Mouse (Mus musculus) gastrocnemius, adult 18-20 months (tissue): ENCODE data around the gene Tpcn1. TPM values are rescaled to one million over a fixed set of nuclear protein-coding genes. Genes with fewer than 3 reads are reported as not detected.

Source experiments
- DNase-seq: peaks from one replicate; pipeline ENCODE4 v3.0.0; 2021; ENCODE audit warnings: low spot score
- total RNA-seq, 2 experiments: library from RNA; stranded (reverse); gene quantifications; 2 replicates each; pipeline ENCODE4 v1.2.3; 2021

Gene Tpcn1
- total RNA-seq, 2 experiments from 2014 or later, result 38.9 to 42.9 TPM

DNA sequence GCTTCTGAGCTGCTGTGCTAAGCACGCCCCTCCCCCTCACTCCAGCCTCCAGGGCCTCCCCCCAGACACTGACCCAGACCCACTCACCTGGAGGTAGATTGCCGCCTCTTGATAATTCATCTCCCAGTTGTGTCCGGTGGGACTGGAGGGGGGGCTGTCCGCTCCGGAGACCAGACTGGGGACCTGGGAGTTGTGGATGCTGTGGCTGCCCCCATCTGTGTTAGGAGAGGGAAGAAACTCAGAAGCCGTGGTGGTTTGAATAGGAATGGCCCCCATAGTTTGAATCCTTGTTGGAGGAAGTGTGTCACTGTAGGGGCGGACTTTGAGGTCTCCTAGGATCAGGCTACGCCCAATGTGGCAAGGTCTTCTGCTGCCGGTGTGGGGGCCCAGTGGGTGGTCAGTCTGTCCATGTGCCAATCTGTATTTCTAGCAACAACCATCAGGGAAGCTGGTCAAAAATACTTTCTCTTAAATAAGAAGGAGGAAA, 28.3 kb downstream of the Tpcn1 start:
- no peak for DNase-seq

DNA sequence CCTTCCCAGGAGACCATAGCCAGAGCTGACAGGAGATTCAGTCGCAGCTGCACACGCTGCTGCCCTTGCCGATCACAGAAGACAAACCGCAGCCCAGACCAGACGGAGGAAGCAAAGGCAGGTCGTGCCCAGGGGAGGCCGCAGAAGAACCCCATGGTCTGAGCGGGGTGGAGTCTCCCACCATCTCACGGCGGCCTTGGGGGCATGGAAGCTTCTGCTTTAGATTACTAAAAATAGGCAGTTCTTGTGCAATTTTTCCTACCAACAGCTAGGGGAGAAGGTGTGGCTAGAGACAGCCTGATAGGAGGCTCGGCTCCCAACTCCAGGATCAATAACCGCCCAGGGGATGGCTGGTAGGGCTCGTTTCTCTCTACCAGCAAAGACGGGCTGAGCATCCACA, 29.7 kb downstream of the Tpcn1 start:
- DNase-seq, result no peak

DNA sequence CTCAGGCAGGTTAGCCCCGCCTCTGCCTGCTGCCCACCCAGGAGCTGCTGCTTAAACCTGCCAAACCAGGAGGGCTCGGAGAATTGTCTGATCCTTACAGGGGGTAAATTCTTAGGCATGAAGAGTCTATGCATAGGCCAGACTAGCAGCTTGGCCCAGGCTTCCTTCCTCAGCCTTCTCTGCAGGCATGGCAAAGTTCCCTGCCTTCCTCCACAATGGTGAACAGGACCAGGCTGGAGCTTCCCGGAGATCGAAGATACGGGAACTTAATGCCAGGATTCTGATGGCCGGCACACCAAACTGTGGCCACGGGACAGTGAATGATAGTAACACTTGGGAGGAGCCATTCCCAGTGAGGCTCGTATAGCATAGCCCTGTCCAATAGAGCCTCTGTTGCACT, 30.4 kb downstream of the Tpcn1 start:
- no peak for DNase-seq

DNA sequence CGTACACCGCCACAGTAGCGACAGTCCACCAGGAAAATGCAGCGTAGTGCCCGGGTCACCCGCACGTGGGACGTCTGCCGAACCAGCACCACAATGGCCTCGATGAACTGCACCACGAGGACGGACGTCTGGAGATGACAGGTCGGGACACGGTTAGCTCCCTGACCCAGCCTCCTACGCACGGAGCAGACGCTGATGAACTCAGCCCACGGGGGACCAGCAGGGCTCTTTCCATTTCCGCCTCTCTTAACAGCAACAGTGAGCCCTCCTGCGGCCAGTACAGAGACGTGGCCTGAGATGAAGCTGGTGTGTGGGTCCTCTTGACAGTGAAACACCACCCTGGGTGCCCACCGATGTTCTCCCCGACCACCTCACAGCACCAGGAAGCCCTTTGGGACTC, 32.6 kb downstream of the Tpcn1 start:
- no peak for DNase-seq

DNA sequence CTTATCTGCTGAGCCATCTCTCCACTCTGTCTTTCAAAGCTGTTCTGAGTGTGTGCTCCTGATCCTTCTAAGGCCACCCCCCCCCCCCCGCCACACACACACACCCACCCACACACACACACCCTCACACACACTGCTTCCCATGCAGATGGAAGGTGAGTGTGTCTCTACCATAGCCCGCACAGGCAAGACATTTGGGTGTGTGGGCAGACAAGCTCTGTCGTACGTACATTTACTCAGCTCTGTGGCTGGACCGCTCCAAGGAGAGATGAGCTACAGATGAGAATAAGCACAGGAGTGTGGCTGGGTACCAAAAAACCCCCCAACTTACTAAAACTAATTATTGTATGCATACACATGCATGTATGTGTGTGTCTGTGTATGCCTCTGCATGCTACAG, 37.8 kb downstream of the Tpcn1 start:
- DNase-seq, result no peak

DNA sequence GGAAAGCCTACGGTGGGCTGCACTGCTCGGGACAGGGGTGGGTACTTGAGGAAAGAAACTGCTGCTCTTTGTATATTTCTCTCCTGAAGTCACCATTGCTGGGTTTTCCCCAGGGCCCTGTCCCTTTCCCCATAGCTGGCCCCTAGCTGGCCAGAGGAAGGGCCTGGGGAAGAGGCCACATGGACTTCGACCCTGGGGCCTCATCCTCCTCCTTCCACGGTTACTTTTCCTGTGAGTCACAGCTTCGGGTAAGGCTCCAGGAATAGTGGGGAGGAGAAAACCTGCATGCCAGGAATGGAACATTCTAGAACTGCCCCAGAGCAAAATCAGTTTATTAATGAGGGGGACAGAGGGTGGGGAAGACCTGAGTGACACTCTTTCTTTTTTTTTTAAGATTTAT, 38.3 kb downstream of the Tpcn1 start:
- DNase-seq, result no peak

DNA sequence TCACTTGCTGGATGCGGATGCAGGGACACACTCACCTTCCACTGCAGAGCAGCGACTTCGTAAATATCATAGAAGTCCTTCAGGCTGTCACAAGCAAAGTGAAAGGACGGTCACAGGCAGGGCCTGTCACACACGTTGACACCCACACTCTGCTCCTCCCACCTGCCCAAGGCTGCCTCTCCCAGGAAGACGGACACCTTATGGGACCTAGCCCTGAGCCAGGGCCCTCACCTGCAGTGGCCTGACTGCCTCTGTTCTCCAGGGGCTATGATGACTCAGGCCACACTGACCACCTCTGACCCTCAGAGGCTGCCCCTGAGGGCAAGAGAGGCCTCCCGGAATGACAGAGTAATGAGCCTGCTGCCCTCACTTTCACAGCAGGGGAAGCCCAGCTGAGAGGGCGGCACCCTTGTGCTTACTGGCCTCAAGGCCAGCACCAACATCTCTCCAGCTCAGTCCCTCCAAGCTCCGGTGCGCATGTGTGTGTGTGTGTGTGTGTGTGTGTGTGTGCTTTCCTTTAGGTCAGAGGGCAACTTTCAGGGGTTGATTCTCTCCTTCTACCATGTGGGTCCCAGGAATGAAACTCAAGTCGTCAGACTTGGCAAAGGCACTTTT, 40.1 kb downstream of the Tpcn1 start:
- no peak for DNase-seq

DNA sequence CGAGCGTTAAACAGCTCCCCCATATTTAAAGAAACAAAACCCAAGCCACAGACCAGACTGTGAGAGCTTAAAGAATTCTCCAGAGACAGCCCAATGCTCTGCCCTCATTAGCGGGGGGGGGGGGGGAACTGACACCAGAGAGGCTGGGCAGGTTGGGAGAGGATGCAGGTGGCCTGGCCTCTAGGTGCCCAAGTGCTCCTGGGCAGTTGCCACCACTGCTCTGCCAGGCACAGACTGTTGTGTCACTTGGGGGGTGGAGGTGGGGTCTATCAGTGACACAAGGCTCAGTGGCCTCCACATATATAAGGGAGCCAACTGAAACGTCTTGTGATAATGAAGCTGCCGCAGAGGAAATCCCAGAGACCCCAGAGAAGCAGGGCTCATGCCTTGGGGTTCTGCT, 51.8 kb downstream of the Tpcn1 start:
- no peak for DNase-seq

DNA sequence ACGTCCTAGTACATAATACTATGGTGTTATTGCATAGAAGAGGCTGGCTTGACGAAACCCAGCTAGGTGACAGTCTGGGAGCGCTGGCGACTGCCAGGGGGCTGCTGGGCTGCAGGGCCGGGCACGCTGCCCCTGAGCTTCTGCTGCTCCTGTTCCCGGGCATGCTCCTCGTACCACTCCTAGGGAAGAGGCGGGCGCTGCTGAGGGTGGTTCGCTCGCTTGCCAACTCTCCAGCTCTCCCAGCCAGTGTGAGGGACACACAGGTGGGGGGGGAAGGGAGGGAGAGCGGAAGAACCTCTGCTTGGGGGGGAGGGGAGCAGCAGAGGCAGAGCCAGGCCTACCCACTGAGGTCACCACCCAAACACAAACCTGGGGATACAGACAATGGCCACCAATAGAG, 52.4 kb downstream of the Tpcn1 start:
- DNase-seq, result no peak

DNA sequence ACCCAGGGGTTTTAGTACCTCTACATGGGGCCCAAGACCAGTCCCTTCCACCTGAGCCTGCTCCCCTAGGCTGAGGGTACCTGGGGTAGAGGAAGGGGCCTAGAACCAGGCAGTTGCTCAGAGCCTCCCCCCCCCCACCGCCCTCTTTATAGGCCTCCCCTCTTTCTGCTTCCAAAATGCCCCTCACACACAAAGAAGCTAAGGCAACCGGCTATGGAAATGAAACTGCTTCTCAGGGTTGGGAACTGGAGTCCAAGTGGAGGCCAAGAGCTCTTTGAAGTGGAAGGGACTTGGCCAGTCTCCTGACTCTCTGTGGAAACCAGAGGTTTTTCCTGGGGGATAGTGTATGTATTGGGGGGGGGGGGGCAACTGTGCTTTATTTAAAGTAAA, 53.8 kb downstream of the Tpcn1 start:
- no peak for DNase-seq

DNA sequence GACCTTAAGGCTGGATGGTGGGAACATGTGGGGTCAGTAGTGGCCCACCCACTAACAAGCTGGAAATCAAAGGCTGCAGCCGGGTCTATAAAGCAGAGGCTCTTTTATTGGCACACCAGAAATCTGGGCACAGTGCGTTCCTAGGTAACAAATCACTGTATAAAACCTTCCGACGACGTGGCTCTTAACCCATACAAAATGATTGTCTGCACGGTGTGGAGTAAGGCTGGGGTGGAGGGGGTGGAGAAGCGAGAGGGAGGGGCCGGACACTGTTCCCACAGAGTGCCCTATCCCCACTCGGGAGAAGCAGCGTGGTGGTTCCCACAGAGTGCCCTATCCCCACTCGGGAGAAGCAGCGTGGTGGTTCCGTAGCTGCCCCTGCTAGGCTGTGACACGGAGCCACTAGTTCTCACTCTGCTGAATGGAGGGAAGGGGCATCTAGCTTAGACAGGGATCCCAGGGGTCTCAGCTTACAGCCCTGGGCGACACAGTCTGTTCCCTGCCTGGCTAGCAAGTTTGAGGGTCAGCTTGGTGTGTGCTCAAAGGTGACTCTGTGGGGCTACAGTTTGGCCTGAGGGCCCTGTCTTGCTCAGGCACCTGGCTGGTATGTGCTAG, 54.3 kb downstream of the Tpcn1 start:
- no peak for DNase-seq

DNA sequence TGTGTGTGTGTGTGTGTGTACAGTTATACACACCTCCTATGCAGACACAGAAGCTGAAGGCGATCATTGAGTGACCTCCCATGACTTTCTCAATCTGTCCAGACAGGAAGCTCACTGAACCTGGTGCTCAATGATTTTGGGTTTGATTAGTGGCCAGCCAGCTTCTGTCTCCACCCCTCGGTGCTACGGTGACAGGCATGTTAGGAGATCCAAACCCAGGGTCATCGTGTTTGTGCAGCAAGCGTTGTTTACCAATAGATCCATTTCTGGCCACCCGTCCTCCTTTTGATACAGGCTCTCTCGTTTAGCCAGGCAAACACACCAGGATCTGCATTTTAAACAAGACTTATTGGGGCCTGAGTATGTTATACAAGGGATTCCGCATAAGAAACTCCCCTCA, 56.8 kb downstream of the Tpcn1 start:
- no peak for DNase-seq

DNA sequence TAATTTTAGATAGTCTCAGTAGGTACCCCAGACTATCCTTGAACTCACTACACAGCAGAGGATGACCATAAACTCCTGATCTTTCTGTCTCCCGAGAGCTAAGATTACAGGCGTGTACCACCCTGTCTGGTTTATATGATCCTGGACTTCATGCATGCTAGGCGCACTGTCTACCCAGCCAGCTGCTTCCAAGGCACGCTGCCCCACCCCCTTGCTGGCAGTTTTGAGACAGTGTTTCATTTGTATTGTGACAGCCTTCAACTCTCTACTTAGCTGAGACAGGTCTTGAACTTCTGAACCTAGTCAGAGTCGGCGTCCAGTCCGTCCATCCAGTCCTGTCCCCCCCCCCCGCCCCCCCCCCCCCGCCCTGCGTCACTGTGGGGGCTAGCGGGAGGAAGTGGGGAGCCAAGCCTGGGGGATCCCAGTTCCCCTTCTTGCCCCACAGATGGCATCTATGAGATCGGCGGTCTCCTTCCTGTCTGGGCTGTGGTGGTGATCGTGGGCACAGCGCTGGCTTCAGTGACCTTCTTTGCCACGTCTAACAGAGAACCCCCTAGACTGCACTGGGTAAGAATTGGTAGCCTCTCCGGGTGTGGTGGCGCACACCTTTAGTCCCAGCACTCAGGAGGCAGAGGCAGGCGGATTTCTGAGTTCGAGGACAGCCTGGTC, 61.0 kb downstream of the Tpcn1 start:
- DNase-seq, result no peak

DNA sequence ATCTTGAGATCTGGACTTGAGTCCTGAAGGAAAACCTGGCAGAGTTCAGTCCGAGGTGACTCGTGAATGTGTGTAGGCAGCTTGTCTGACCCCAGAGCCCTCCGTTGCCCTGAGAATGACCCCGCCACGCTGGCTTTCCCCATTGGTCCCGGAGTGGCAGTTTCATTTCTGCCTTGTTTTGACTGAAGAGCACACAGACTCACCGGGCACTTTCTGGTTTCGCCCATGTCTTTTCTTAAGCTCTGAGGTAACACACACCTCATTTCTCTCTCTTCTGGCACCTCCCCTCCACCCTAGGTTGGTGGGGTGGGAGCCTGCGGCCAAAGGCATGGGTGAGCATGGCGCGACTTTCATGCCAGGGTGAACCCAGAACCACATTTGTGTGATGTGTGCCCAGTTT, 62.2 kb downstream of the Tpcn1 start:
- DNase-seq, result no peak

DNA sequence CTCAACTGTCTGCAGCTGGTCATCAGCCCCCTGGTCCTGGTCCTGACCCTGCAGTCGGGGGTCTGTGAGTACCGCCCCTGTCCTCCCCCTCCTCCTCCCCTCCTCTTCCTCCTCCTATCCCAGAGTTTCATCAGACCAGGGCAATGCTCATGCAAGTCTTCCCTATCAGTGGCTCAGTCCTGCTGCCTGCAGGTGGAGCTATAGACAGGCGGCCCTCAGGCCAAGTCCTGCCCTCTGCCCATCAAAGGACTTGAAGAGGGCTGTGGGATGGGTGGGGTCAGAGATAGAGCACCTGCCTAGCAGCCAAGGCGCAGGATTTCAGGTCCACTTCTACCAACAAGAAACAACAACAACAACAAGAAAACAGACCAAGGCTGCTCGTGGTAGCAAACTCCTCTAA, 62.7 kb downstream of the Tpcn1 start:
- DNase-seq, result no peak

DNA sequence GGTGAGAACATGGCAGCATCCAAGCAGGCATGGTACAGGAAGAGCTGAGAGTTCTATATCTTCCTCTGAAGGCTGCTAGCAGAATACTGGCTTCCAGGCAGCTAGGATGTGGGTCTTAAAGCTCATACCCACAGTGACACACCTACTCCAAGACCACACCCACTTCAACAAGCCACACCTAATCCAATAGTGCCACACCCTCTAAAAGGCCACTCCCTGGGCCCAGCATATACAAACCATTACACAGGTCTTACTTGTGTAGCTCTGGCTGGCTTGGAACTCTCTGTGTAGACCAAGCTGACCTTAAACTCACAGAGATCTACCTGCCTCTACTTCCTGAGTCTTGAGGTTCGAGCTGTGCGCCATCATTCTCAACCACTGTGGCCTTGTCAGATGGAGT, 63.7 kb downstream of the Tpcn1 start:
- DNase-seq, result no peak

DNA sequence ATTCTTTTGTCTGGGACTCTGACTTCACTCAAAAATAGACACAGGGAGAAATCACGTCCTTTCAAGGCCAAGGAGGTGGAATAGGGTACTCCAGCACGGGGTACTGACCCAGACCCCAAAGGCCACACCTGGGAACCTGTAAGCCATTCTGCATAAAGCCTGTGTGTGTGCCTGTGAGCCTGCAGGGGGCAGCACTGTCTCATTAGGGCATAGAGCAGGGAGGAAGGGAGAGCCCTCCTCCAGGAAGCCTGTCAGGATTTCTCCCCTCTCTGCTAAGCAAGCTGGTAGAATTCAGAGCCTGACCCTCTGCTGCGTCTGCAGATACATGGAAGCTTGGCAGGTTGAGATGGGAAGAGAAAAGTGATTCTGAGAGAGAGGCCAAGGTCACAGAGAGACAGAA, 65.8 kb downstream of the Tpcn1 start:
- DNase-seq, result no peak

DNA sequence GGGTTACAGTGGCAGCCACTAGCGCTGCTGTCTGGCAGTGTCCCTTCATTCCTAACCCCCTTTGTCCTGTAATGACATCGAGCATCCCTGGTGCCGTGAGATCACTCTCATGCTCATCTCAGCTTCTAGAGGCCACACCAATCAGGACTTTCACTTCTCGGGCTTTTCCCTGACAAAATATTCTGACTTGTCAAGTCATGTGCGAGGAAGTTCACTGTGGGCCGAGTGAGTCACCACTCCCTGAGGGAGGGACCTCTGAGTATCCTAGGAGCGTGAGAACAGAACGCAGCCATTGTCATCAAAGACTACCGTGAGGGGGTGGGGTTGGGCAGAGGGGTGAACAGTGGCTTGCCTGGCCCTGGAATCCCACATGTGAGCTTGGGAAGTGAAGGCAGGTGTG, 70.9 kb downstream of the Tpcn1 start:
- peak; percentile 69 for DNase-seq

DNA sequence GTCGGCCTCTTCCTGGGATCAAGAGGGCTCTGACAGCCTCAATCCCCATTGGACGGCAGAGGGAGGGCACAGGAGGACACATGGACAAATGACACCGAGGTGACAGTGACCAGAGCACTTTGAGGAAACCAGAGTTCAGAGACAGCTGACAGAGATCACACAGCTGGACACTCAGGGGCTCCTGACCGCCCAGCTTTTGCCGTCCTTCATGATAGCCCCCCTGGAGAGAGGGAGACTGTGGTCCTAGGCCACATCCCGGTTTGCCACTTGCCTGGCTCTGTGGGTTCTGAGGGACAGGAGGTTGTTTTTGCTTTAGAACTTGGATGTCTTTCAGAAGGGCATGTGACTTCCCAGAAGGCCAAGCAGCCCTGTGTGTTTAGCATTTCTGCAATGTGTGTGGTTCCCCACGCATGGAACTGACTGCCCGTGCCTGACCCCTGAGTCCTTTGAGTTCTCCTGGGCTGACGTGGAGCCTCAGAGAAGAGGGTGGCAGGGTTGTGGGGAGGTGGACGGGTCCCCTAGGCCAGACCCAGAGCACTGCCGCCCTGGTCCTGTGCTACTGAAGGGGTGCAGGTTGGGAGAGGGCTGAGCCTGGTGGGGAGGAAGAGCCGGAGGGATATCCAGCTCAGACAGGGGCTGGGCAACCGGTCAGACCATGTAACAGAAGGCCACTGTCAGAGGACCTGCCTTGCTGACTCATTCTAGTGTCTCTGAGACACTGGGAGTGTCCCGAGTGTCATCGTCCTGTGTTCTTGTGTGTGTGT, 72.1 kb downstream of the Tpcn1 start:
- no peak for DNase-seq

DNA sequence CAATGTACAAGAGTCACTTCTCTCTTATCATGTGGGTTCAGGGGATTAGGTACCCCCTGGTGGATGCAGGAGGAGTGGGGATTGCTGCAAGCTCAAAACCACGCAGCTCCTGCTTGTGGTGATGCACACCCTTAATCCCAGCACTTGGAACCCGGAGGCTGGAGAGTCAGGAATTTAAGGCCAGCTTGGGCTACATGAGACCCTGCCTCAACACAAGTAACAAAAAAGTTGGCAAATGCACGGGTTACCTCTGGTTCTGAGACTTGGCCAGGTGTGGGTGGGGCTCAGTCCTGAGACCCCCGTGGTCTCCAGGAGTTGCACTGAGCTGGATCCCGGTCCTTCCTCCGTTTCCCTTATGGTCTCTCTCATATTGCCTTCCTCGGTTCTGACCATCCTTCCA, 73.0 kb downstream of the Tpcn1 start:
- DNase-seq, result no peak

DNA sequence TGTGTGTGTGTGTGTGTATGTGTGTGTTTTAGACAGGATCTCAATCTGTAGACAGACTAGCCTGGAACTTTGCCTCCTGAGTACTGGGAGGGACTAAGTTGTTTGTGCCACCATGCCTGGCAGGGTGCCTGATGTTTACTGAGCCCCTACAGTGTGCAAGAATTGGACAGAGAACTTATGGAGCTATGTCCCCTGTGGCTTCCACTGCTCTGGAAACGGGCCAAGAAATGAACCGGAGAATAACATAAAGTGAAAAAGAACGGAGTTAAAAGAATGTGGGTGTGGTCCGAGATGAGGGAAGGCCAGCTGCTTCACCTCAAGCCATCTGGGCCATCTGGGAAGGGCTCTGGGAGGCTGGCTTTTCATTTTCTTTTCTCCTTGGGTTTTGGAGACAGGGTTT, 73.7 kb downstream of the Tpcn1 start:
- DNase-seq, result peak; percentile 45

DNA sequence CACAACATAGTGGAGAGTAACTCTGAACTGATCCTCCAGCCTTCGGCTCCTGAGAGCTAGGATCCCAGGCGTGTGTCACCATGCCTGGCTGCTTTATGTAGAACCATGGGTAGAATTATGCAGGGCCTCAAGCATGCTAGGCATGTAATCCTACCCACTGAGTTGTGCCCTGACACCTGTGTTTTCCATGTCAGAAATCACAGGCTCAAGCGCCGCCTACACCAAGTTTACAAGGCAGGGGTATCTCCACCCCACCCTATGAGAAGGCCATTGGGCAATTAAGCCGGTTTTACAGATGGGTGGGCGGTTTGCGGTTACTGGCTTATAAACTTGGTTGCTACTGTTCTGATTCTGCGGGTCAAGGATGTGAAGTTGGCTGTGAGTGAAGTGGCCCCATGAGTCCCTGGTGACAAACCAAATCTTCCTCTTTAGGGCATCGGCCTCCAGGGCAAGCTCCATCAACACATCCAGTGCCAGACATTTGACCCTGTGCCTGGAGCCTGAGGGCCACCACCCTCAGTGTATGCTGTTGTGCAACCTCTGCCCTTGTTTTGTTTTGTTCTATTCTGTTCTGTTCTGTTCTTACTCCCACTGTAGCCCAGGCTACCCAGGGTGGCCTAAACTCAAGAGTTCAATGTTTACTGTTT, 74.3 kb downstream of the Tpcn1 start:
- no peak for DNase-seq
